Mouse (Mus musculus): Measurements from ENCODE around the gene Cacna2d4. TPM values are rescaled to one million over a fixed set of nuclear protein-coding genes. Genes with fewer than 3 reads are reported as not detected.

The Cacna2d4 gene
- polyA plus RNA-seq, 2 experiments from 2014 or later = 6.8 to 7.1 TPM

- no peak for ATAC-seq
Observed at GRCm38 (mm10) chr6:119224451-119225195, 11.7 kb upstream of the Cacna2d4 start.

GRCm38 (mm10) chr6:119225226-119225625 is 11.1 kb upstream of the Cacna2d4 start:
- ATAC-seq = no peak

- no peak for ATAC-seq
Observed at GRCm38 (mm10) chr6:119225731-119226130, 10.6 kb upstream of the Cacna2d4 start.

GRCm38 (mm10) chr6:119227001-119227400 is 9.3 kb upstream of the Cacna2d4 start:
- no peak for ATAC-seq

DNA sequence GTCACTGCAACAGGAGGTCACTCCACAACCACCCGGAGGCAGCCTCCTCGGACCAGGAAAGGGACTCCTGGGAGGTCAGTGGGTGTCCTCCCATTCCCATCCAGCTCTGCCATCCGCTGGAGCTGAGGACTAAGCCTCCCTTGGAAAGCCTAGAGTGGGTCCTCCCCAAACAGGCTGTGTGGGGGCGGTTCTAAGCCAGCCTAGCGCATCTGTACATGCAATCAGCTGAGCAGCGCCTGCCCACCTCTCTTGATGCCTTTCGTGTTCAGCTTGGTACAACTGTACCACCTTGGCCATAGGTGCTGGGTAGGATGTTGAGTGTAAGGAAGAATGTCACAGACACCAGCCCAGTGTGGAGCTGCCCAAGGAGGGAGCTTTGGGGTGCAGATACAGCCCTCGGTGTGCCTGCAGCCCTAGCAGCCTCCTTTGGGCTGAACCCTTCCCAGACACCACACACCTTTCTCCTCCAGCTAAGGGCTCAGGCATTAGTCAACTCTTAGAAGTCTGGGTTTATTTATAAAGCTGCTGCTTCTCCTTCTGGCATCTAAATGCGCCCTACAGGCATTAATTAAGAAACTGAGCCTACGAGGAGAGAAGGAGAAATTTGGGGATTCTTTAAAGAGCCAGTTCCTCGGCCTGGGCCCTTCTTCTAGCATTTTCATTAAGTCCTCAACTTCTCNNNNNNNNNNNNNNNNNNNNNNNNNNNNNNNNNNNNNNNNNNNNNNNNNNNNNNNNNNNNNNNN is 7.3 kb upstream of the Cacna2d4 start:
- no peak for ATAC-seq

- no peak for ATAC-seq
Observed at GRCm38 (mm10) chr6:119233066-119233465, 3.3 kb upstream of the Cacna2d4 start.

DNA sequence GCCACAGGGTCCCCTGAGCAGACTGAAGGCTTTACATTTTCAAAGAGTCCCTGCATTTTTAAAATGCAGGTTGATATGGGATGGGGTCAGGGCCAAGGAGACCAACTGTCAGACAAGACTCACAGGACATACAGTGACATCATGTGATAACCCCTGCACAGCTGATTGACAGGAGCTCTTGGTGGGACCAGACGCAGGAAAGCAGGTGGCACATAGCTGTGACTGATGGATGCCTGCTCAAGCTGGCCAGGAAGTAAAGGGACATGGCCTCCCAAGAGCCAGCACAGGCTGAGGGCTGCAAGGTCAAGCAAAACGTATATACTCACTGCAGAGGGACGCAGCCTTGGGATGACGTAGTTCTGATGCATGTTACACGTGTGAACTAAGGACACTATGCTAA is 885 bp upstream of the Cacna2d4 start:
- no peak for ATAC-seq

GRCm38 (mm10) chr6:119237427-119237989 is 1.2 kb downstream of the Cacna2d4 start:
- ATAC-seq = no peak

- no peak for ATAC-seq
Observed at GRCm38 (mm10) chr6:119239341-119240005, 3.1 kb downstream of the Cacna2d4 start.

DNA sequence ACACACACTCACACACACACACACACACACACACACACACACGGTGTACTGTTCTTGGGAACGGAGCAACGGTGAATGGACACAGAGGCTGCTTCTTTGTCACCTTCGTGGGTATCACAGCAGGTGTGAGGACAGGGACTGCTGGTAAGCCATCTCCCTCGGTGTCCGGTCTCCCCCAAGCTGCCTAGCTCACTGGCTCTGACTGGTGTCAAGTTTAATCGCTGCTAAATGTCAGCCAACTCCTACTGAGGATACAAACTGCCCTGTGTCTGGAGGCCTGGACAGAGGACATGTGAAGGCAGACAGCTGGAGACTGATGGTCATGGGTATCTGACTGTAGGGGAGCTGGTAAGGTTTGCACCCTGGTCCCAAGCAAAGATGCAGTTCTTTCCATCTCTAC is 3.9 kb downstream of the Cacna2d4 start:
- ATAC-seq = no peak

DNA sequence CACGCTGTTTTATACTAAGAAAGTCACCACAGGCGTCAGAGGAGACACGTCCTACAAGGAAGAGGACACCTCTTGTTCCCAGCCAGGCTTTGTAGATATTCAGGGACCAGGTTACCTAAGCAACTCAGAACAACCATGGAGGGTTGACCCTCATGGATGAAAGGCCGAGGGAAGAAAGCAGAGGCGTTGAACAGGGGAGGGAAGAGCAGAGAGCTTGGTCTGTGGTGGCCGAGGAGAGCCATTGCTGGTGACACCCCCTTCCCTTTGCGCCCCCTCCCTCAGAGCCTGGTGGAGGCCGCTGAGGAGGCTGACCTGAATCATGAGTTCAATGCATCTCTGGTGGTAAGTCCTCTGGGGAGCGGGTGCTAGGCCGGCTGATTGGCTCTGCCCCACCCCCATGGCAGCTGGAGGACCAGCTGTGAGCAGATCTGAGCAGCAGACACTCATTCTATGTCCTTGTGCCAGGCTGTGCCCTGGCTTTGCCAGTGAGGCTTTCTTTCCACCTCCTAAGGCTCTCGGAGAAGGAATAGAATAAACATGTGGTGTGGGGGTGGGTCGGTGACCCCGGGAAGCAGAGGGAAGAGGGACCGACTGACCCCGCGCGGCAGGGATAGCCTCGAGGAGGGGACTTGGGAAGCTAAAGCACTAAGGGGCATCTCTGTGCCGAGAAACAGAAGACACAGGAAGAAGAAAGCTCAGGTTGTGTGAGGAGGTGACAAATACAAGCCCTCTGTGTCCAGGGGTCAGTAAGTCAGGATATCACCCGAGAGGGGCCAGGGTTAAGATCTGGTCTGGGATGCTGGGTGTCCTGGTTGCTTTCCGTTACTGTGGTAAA is 4.8 kb downstream of the Cacna2d4 start:
- ATAC-seq = no peak

- no peak for ATAC-seq
Observed at GRCm38 (mm10) chr6:119246082-119246481, 9.8 kb downstream of the Cacna2d4 start.

- ATAC-seq = no peak
Observed at GRCm38 (mm10) chr6:119248578-119248977, 12.3 kb downstream of the Cacna2d4 start.

GRCm38 (mm10) chr6:119249726-119250125 is 13.4 kb downstream of the Cacna2d4 start:
- ATAC-seq = no peak

- ATAC-seq = no peak
Observed at GRCm38 (mm10) chr6:119251704-119252103, 15.4 kb downstream of the Cacna2d4 start.

- no peak for ATAC-seq
Observed at GRCm38 (mm10) chr6:119276713-119277112, 40.4 kb downstream of the Cacna2d4 start.

DNA sequence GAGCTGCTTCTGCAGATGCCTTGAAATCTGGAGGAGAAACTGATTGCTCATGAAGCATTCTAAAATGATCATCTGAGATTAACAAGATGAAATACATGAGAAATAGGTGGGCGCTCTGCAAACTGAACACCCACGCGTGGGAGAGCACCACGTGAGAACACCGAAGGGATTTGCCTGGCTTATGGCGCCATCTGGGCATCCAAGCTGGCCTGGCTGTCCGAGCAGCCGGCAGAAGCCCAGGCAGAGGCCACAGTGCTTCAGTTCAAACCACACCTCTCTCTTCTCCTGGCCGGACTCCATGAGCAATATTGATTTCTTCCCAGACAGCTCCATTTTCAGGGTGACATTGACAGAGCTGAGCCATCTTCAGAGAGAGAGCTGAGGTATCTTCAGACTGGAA is 44.4 kb downstream of the Cacna2d4 start:
- ATAC-seq = no peak

- no peak for ATAC-seq
Observed at GRCm38 (mm10) chr6:119301310-119301709, 65.0 kb downstream of the Cacna2d4 start.

DNA sequence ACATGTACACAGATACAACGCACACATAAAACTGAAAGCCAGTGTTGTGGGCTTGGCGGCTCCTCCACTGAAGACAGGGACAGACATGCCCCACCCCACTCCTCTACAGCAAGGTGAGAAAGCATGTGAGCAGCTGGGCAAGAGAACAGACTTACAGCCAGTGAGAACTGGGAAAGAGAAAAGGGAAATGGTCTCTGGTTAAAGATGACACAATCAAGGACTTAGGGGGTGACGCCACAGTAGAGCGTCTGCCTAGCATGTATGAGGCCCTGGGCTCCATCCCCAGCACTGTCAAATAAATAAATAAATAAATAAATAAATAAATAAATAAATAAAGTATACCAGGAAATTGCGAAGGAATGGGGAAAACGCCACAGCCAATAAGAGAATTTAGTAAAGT is 67.0 kb downstream of the Cacna2d4 start:
- no peak for ATAC-seq

- ATAC-seq = no peak
Observed at GRCm38 (mm10) chr6:119307867-119308413, 71.6 kb downstream of the Cacna2d4 start.

DNA sequence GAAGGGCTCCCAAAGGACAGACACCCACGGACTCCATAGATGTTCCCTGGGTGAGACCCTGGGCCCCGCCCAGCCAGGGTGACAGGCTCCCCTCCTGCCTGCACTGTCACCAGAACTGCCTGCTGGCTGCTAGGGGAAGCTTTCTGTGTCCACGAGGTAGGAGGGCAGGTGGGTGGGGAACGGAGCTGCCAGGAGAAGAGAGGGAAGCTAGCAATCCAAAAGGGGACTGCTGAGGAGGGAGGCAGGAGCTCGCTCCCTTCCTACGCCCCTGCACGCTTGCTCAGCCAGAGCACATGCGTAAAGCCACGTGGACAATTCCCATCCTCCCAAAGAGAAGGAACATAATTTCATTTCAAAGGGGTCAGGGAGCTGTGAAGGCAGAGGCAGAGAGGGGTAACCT is 73.8 kb downstream of the Cacna2d4 start:
- no peak for ATAC-seq

- ATAC-seq = no peak
Observed at GRCm38 (mm10) chr6:119312381-119312780, 76.1 kb downstream of the Cacna2d4 start.
